Comparison of ENCODE assay signal across 8 mouse cellular contexts in genomic region chr2:18897742-18898256, GRCm38 (mm10).
A peak's percentile ranks its signal among the peaks of the same experiment; 100 is the strongest.
DNase-seq lines count a peak whose midpoint lies in the region; ATAC-seq and TF ChIP-seq lines count a peak whose summit lies in the region.

No protein-coding gene starts in this region.

- no peak overlapping the region for H3K9ac ChIP-seq in heart, embryonic 11.5 days (ENCODE audit: low read depth, low read length)
- H3K9ac ChIP-seq in liver, embryonic 14.5 days (replicated peaks), result no peak overlapping the region; the same call in 1 of the 2 replicates
- H3K9ac ChIP-seq in stomach, postnatal 0 days (ENCODE audit: low read length), result no peak overlapping the region
- no peak overlapping the region for H3K9ac ChIP-seq in hindbrain, embryonic 13.5 days

- intact Hi-C loops in left cerebral cortex, postnatal 36 days (cut with DNase I), result no loop called here

- H3K4me1 ChIP-seq in spleen, adult 2 months (ENCODE audit: control insufficient read depth, insufficient read depth, insufficient read length), result peaks cover 17% of the 10 kb centered on the region
- peaks cover 11% of the 10 kb centered on the region for H3K4me1 ChIP-seq in heart, embryonic 11.5 days (ENCODE audit: control insufficient read depth, insufficient read depth, low read length)
- H3K4me1 ChIP-seq in liver, embryonic 14.5 days (replicated peaks; ENCODE audit: control insufficient read depth in 2 of 2, insufficient read depth in 2 of 2, low read length in 1 of 2), result peaks cover 9 to 12% of the 10 kb centered on the region in 2 experiments; a peak in 3 of 4 replicates
- no peaks in the 10 kb centered on the region for H3K4me1 ChIP-seq in stomach, postnatal 0 days (replicated peaks; ENCODE audit: control insufficient read depth, insufficient read depth)
- peaks cover 7% of the 10 kb centered on the region for H3K4me1 ChIP-seq in hindbrain, embryonic 13.5 days (replicated peaks)

- H3K4me2 ChIP-seq in heart, embryonic 11.5 days, result no peak overlapping the region
- H3K4me2 ChIP-seq in liver, embryonic 14.5 days (ENCODE audit: low read depth), result 0 out of 2 replicates have a peak overlapping the region, but pooled peaks have one; percentile 4
- no peak overlapping the region for H3K4me2 ChIP-seq in stomach, postnatal 0 days (replicated peaks; ENCODE audit: low read depth)
- H3K4me2 ChIP-seq in hindbrain, embryonic 13.5 days, result no peak overlapping the region

- H3K27ac ChIP-seq in spleen, adult 2 months (ENCODE audit: insufficient read depth, low read length), result peak overlapping the region; percentile 91
- H3K27ac ChIP-seq in heart, embryonic 11.5 days (ENCODE audit: low read depth, low read length), result peak overlapping the region; percentile 35; the same call in 1 of the 2 replicates
- no peak overlapping the region; the same call in 1 of the 2 replicates for H3K27ac ChIP-seq in liver, embryonic 14.5 days
- H3K27ac ChIP-seq in stomach, postnatal 0 days (replicated peaks), result peak overlapping the region; percentile 45; the same call in 1 of the 2 replicates
- H3K27ac ChIP-seq in hindbrain, embryonic 13.5 days, result no peak overlapping the region

- no peak for TF ChIP-seq CTCF in spleen, adult 2 months (IDR thresholded peaks at IDR 0.05; ENCODE audit: extremely low read depth, insufficient read depth, insufficient read length, insufficient replicate concordance)
- no peak for TF ChIP-seq CTCF in liver, embryonic 14.5 days (IDR thresholded peaks at IDR 0.05; ENCODE audit: low read depth)
- no peak for TF ChIP-seq CTCF in stomach, postnatal 0 days (IDR thresholded peaks at IDR 0.05; ENCODE audit: low read depth)

- H3K9me3 ChIP-seq in heart, embryonic 11.5 days (replicated peaks; ENCODE audit: control insufficient read depth, low read length), result 0 out of 2 replicates have a peak, but pooled peaks cover 3% of the 10 kb centered on the region
- H3K9me3 ChIP-seq in liver, embryonic 14.5 days (ENCODE audit: control insufficient read depth, low read length), result no peaks in the 10 kb centered on the region
- H3K9me3 ChIP-seq in stomach, postnatal 0 days (ENCODE audit: control insufficient read depth, low read length), result no peaks in the 10 kb centered on the region
- no peaks in the 10 kb centered on the region for H3K9me3 ChIP-seq in hindbrain, embryonic 13.5 days

- WGBS in spleen, adult 2 months, result 12% methylated on average over 10 of the region's 10 CpGs
- WGBS in heart, embryonic 11.5 days (ENCODE audit: insufficient replicate concordance), result 22% methylated on average over 10 of the region's 10 CpGs
- WGBS in liver, embryonic 14.5 days (ENCODE audit: insufficient replicate concordance), result 11% methylated on average over 10 of the region's 10 CpGs
- WGBS in stomach, postnatal 0 days, result 34% methylated on average over 10 of the region's 10 CpGs
- WGBS in hindbrain, embryonic 13.5 days, result 58% methylated on average over 10 of the region's 10 CpGs

- no peak for TF ChIP-seq EP300 in liver, embryonic 14.5 days (IDR thresholded peaks at IDR 0.05; ENCODE audit: low read depth)
- TF ChIP-seq EP300 in stomach, postnatal 0 days (optimal IDR thresholded peaks at IDR 0.05), result no peak

- no peak for ATAC-seq in heart, embryonic 11.5 days (replicated peaks; ENCODE audit: insufficient number of reproducible peaks, low FRiP score, low TSS enrichment)
- ATAC-seq in liver, embryonic 14.5 days (ENCODE audit: insufficient read depth), result peak; percentile 68; the same call in 1 of the 2 replicates
- no peak; the same call in 1 of the 2 replicates for ATAC-seq in stomach, postnatal 0 days (ENCODE audit: low FRiP score, low TSS enrichment)
- no peak for ATAC-seq in hindbrain, embryonic 13.5 days (ENCODE audit: low FRiP score)

- no peak for TF ChIP-seq POLR2A in spleen, adult 2 months (IDR thresholded peaks at IDR 0.05; ENCODE audit: low read depth, low read length)

- no peaks in the 10 kb centered on the region for H3K27me3 ChIP-seq in spleen, adult 2 months (ENCODE audit: control insufficient read depth, insufficient read depth, low read length)
- H3K27me3 ChIP-seq in heart, embryonic 11.5 days (ENCODE audit: control insufficient read depth, insufficient read depth, low read length), result no peaks in the 10 kb centered on the region
- H3K27me3 ChIP-seq in liver, embryonic 14.5 days (ENCODE audit: control insufficient read depth, insufficient read depth, low read length), result no peaks in the 10 kb centered on the region
- H3K27me3 ChIP-seq in stomach, postnatal 0 days (ENCODE audit: control insufficient read depth, insufficient read depth, low read length), result no peaks in the 10 kb centered on the region
- no peaks in the 10 kb centered on the region for H3K27me3 ChIP-seq in hindbrain, embryonic 13.5 days

- H3K4me3 ChIP-seq in spleen, adult 2 months (ENCODE audit: extremely low read depth, insufficient read depth, insufficient read length), result no peak overlapping the region
- H3K4me3 ChIP-seq in heart, embryonic 11.5 days (ENCODE audit: low read depth, low read length), result no peak overlapping the region
- H3K4me3 ChIP-seq in liver, embryonic 14.5 days (ENCODE audit: insufficient read depth in 1 of 2, low read depth in 2 of 2, low read length in 2 of 2), result no peak overlapping the region
- H3K4me3 ChIP-seq in stomach, postnatal 0 days (ENCODE audit: low read depth, low read length), result no peak overlapping the region
- no peak overlapping the region for H3K4me3 ChIP-seq in hindbrain, embryonic 13.5 days

- peak; percentile 34 to 76 for DNase-seq in spleen, adult 2 months (ENCODE audit: low read depth in 1 of 2, low spot score in 2 of 2)
- no peak for DNase-seq in spleen, postnatal 10 days (ENCODE audit: low spot score in 2 of 2)
- DNase-seq in liver, embryonic 14.5 days (ENCODE audit: low read depth in 3 of 3, low spot score in 3 of 3), result peak in 2 of 3 experiments; percentile 16 to 20
- no peak for DNase-seq in stomach, postnatal 0 days (ENCODE audit: low spot score)
- no peak for DNase-seq in left cerebral cortex, postnatal 36 days (ENCODE audit: low spot score in 2 of 2)
- no peak for DNase-seq in left cerebral cortex, adult 11 months (ENCODE audit: low spot score)

- peaks cover 2% of the 10 kb centered on the region; the same call in 1 of the 2 replicates for H3K36me3 ChIP-seq in spleen, adult 2 months (ENCODE audit: control insufficient read depth, insufficient read depth, low read length)
- H3K36me3 ChIP-seq in heart, embryonic 11.5 days (ENCODE audit: control insufficient read depth, insufficient read depth, low read length), result peaks cover 2% of the 10 kb centered on the region; the same call in 1 of the 2 replicates
- no peaks in the 10 kb centered on the region for H3K36me3 ChIP-seq in liver, embryonic 14.5 days (replicated peaks; ENCODE audit: control insufficient read depth, insufficient read depth, low read depth)
- H3K36me3 ChIP-seq in stomach, postnatal 0 days (ENCODE audit: control insufficient read depth, insufficient read depth, low read length), result no peaks in the 10 kb centered on the region
- H3K36me3 ChIP-seq in hindbrain, embryonic 13.5 days, result 0 out of 2 replicates have a peak, but pooled peaks cover 13% of the 10 kb centered on the region

Comparison
In these comparisons a context has a peak if more than half of its experiments do, and no peak if none do; other contexts are left out.
1. DNase-seq: peak in spleen, adult 2 months (2 of 2) and liver, embryonic 14.5 days (2 of 3); none in spleen, postnatal 10 days (0 of 2), stomach, postnatal 0 days (single experiment), left cerebral cortex, postnatal 36 days (0 of 2) and left cerebral cortex, adult 11 months (single experiment).
2. H3K27ac ChIP-seq: peak in spleen, adult 2 months (single experiment), heart, embryonic 11.5 days (single experiment) and stomach, postnatal 0 days (single experiment); none in liver, embryonic 14.5 days (single experiment) and hindbrain, embryonic 13.5 days (single experiment).